Mouse (Mus musculus) small intestine, adult 2 months (tissue): ENCODE measurements around the gene Dclk2.

Experiments used
- CTCF ChIP-seq: fragments of 200-500 bp; IDR thresholded peaks from 2 replicates; pipeline ENCODE4 v1.5.1; 2012; ENCODE audit warnings: low read depth, mild to moderate bottlenecking, control low read depth, inconsistent platforms, low read length, moderate library complexity, mixed read lengths; ENCODE audit not compliant: insufficient replicate concordance, insufficient read length; ENCODE audit errors: extremely low read depth
- POLR2A ChIP-seq: fragments of 200-500 bp; IDR thresholded peaks from 2 replicates; pipeline ENCODE4 v1.6.1; 2012; ENCODE audit warnings: low read depth, mild to moderate bottlenecking, control low read depth, inconsistent platforms, low read length, moderate library complexity

DNA sequence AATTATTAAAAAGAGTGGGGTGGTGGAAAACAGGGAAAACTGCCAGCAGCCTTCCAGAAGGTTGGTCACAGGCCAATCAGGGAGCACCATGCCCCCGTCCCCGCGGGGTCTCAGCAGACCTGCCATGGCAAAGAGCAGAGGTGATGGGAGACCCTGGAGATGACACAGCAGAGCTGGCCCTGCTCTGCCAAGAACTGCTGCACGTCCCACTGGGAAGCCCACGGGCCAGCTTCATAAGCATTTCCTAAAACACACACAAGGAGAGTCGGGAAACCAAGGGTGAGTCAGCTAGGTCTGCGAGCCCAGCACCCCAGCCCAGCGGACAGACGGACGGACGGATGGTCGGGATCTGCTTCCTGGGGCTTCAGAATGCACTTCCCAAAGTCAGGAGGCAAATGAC, 134.4 kb downstream of the Dclk2 start:
- TF ChIP-seq CTCF (no peak), POLR2A (no peak)
